Mouse (Mus musculus): ENCODE data around the gene Gm10142.
"Not testable (repeated sequence)": the region's sequence is repeated elsewhere in the genome, so short reads cannot be mapped to it uniquely, and the experiment has no call there.

The Gm10142 gene

DNA sequence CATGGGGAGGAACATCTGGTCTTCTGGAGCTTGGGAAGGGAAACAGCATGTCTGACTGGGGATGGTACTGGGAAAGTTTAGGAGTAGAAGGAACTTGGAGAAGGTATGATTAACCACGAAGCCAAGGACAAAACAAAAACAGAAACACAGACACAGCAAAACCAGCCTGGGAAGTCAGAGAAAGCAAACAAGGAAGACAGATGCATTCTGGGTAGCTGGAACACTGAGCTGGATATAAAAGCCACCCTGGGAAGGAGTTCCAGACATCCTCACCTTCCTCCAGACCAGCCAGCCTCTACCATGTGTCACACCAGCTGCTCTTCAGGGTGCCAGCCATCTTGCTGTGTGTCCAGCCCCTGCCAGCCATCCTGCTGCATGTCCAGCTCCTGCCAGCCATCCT, at the start of gene Gm10142:
TSS of gene Gm10142 (plus strand) at position 301 of the 400 bp plus-strand sequence.
- DNase-seq (ENCODE audit: low spot score in 2 of 2): no peak

DNA sequence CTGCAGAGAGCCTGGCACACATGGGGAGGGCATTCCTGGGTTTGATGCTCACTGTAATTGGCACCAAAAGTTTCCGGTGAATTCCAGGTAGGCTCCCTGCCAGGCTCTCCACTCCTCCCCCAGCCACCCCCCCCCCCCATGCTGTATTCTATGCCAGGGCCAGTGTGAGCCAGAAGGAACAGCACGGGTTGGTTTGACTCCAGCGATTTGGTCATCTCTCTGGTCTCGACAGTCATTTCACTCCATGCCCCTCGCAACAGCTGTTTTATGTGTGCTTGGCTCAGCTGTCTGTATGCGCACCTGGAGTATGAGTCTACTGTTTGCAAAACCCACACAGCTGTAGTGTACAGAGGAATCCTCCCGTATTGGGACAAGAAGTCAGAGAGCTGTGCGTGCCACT, 49.3 kb upstream of the Gm10142 start:
- DNase-seq (ENCODE audit: low spot score in 2 of 2): no peak

DNA sequence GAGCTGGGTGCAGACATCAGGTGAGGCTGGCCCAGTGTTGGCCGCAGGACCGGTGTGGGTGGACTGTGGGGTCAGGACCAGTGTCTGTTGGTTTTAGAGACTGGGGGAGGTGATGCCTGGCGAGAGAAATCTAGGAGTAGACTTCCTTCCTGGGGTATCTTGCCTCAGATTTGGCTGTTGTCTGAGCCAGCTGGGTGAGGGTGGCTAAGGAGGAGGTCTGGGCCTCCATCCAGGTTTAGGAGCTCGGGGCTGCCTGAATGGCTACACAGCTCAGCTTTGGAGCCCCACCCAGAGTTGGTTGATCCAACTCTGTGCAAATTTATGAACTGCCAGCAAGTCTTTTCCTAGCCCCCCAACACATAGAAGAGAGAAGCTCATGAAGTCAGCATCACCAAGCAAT, 48.2 kb upstream of the Gm10142 start:
- DNase-seq (ENCODE audit: low spot score in 2 of 2): peak; percentile 50 to 54

DNA sequence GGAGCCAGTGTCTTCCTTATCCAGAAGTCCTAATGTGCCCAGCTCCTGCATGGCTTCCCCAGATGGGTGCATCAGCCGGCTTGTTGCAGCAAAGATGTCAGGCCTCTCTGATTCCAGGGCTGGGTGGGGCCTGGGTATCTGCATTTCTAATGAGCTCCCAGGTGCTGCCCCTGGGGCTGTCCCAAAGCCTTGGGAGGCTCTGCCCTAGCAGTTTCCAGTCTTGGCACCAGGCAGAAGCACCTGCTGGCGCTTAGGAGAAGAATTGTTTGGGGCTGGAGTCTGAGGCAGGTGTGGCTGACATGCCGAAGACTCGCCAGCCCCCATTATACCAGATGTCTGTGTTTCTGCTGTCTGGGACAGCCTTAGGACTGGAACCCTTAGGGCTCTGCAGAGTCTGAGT, 44.9 kb upstream of the Gm10142 start:
- DNase-seq (ENCODE audit: low spot score in 2 of 2): no peak

DNA sequence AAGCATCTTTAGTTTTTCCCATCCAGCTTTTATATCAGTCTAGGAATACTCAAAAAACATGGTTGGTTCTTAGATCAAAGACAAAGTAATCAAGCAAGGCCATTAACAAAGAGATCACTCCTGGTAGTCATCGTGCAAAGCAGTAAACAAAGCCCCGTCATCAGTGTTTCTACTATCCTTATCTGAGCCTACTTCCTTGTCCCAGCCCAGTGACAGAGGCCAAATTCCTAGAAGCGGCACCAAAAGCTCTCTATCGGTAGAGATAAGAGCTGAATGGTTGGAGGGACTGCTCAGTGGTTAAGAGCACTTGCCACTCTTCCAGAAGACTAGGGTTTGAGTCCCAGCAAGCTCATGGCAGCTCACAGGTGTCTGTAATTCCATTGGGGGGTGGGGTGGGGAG, 44.1 kb upstream of the Gm10142 start:
- DNase-seq (ENCODE audit: low spot score in 2 of 2): no peak

DNA sequence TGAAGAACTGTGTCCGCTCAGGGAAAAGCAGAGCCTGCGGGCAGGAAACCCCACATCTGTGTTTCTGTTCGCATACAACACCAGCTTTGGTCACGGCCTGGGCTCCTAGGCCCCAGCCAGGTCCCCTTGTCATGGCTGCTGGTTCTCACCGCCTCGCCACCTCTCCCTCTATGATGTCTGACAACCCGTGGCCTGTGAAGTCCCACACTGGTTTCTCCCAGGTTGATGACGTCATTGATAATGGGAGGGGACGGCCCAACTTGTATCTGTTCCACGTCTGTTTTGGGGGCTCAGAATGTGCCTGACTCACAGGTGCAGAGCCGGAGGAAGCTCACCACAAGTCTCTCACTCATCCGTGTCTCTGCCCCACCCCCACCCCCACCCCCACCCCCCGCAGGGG, 41.8 kb upstream of the Gm10142 start:
- no peak for DNase-seq (ENCODE audit: low spot score in 2 of 2)

DNA sequence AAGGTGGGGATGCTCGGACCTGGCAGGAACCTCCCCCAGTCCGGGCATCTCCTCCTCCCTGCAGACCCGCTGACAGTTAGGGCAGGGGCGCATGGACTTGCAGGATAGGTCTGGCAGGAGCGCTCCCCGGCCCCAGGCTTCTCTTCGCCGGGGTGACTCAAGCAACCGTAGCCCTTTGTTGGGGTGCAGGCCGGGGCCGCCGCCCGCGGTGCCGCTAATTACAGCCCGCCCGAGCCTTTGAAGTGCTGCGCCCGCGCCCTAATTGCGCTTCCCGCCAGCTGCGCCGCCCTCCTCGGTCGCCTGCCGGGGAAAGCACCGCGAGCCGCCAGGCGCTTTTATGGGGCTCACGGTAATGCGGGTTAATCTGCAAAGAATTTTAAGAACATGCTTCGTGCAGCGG, 38.0 kb upstream of the Gm10142 start:
- peak in 1 of 2 experiments; percentile 39 for DNase-seq (ENCODE audit: low spot score in 2 of 2)

DNA sequence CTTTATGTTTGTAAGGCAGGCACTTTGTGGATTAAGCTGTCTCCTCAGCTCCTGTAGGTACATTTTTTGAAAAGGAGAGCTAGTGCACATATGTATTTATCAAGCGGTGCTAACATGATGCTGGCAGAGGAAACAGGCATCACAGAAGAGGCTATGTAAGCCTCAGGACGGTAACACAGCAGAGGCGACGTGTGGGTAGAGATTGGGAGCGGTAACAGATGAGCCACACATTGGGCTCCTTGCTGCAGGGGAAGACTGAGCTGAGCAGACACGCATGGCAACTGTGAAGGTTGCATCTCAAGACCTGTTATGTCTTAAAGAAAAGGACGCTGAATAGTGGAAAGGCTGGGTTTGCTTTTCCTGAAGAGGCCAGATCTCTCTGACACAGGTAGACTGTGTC, 32.6 kb upstream of the Gm10142 start:
- no peak for DNase-seq (ENCODE audit: low spot score in 2 of 2)

DNA sequence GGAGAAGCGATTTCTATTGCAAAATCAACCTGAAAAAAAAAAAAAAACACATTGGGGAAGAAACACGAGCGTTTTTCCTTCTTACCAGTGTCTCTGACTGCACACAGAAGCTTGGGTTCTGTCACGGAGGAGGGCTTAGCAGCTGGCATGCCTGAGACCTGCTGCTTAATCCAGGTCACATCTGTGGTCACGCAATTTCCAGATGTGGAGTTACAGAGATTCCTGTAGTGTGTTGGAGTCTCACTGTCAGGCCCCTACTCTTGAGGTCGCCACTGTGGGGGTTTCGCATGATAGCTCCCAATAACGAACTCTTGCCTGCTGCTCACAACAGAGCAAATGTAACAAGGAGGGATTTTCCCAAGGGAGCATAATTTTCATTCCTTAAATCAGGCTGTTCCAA, 31.4 kb upstream of the Gm10142 start:
- DNase-seq (ENCODE audit: low spot score in 2 of 2): no peak

DNA sequence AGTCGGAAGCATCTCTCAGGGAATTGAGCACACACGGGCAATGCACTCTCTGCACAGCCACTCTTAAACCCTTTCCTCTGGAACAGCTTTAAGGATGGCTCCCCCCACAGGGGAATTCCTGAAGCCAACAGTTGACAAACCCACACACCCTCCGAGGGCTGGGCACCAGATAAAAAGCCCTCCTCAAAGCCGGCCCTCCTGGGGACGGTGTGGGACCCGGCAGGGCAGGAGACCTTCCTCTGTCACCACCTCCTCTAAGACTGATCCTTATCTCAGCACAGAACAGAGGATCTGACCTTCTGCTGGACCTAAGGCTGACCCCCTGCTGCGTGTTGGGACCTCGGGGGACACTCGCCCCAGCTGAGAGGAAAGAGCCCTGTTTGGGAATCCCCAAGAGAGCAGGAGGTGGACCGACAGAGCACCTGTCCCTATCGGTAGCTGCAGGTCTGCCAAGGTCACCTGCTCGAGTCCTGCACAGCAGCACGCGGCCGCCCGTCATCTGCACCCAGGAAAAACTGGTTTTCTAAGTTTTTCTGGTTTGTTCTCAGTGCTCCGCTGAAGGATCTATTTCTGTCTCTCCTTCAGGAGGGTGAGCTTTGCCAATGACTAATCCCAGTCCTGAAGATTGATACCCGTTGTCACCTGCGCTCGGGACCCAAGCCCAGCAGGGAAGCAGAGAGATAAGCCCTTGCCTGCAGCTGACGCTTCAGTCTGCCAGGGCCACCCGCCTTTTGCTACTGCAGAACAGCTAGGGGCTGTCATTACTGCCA, 29.5 kb upstream of the Gm10142 start, which contains the start of gene Tspear:
TSS of gene Tspear (plus strand) at position 675 of the 770 bp plus-strand sequence.
- no peak for DNase-seq (ENCODE audit: low spot score in 2 of 2)

DNA sequence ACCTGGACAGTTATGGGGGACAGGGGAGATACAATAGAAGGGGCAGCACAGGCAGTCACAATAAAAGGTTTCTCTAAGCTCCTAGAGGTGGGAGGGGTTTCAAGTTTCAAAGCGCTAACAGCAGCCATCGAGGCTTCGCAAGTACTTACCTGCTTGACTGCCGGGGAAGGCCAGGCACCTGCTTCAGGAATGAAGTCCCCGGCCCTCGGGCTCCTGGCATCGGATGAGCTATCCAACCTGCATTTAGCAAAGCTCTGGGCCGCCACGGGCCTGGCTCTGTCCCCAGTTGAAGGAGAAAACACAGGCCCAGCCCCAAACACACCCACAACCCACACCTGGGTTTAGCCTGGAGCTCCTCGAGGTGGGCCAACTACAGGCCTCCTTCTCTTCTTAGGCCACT, 28.6 kb upstream of the Gm10142 start:
- DNase-seq (ENCODE audit: low spot score in 2 of 2): no peak

DNA sequence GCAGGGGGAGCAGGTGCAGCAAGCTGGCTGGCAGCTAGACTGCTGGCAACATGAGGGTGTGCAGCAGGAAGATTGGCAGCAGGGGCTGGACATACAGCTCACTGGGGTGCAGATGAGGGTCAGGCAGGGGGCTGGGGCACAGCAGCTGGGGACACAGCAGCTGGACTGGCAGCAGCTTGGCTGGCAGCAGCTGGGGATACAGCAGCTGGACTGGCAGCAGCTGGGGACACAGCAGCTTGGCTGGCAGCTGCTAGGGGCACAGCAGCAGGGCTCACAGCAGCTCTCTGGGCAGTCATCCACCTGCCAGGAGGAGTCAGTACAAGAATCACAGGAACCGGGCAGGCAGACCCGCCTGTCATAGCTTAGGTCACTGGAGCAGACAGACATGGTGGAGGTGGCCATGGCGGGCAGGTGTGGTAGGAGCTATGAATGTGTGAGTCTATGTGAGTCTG, 25.2 kb upstream of the Gm10142 start, which contains the start of gene Gm19402:
TSS of gene Gm19402 (minus strand) at position 402 of the 452 bp plus-strand sequence.
- not testable (repeated sequence) for DNase-seq (ENCODE audit: low spot score in 2 of 2)

DNA sequence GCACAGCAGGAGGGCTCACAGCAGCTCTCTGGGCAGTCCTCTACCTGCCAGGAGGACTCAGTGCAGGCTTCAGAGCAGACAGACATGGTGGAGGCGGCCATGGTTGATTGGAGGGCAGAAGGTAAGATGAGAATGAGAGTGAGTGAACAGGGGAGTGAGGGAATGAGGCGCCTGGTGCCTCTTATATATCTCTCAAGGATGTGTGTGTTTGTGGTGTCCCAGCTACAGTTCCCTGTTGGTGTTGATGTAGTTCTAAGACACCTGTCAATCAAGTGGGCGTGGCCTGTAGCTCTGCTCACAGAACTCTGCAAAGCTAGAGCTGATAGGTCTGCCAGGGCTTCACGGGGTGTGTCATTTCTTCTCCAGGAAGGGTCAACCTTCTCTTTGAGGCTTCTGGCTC, 18.5 kb upstream of the Gm10142 start, which contains the start of gene Gm9508:
TSS of gene Gm9508 (minus strand) at position 101 of the 400 bp plus-strand sequence.
- DNase-seq (ENCODE audit: low spot score in 2 of 2): no peak

DNA sequence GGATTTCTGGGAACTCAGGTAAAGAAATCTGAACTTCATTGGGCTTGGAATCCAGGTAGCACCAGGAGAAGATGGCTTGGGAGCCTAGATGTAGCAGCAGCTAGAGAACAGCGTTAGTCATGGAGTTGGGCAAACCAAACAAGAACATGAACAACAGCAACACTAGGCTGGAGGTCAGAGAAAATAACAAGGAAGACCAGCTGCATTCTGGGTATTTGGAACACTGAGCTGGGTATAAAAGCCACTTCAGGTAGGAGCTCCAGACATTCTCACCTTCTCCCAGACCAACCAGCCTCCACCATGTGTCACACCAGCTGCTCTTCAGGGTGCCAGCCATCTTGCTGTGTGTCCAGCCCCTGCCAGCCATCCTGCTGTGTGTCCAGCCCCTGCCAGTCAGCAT, 9.3 kb upstream of the Gm10142 start, which contains the start of gene Gm10272:
TSS of gene Gm10272 (plus strand) at position 301 of the 400 bp plus-strand sequence.
- DNase-seq (ENCODE audit: low spot score in 2 of 2): no peak

DNA sequence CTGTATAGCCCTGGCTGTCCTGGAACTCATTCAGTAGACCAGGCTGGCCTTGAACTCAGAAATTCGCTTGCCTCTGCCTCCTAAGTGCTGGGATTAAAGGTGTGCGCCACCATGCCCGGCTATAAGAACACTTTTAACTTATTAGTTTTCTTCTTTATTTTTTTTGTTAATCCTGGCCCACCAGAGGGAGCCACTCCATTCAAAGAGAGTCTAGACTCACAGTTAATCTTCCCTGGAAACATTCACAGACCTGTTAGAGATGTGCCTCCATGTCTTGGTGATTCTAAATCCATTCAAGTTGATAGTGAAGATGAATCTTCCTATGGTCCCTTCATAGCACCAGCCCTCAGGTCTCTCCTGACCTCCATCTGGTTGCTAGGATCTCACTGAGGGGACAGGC, 5.8 kb upstream of the Gm10142 start:
- no peak for DNase-seq (ENCODE audit: low spot score in 2 of 2)

DNA sequence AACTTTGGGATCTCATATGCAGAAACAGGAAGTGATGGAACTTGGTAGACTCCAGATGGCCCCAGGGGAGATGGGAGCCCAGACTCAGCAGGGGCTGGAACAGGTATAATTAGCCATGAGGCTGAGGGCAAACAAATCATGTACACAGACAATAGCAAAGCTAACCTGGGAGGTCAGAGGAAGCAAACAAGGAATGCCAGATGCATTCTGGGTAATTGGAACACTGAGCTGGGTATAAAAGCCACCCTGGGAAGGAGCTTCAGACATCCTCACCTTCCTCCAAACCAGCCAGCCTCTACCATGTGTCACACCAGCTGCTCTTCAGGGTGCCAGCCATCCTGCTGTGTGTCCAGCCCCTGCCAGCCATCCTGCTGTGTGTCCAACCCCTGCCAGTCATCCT, 4.5 kb upstream of the Gm10142 start, which contains the start of gene Gm10024:
TSS of gene Gm10024 (plus strand) at position 301 of the 400 bp plus-strand sequence.
- not testable (repeated sequence) for DNase-seq (ENCODE audit: low spot score in 2 of 2)

DNA sequence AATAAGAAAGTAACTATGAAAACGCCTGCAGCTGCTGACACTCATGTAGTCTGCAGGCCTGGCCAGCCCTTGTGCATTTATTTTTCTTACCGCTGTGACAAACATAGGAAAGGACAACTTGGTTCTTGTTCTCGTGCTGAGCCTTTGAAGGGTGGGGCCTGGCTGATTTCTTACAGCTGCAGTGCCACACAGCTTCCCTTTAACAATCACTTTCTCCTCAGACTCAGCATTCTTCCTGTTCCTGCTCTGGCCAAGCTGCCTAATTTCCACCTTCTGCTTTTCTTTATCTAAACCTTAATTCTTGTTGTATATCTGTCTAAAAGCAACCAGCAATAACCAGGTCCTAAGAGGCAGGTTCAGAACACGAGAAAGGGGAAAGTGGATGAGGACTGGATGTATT, 1.9 kb upstream of the Gm10142 start:
- DNase-seq (ENCODE audit: low spot score in 2 of 2): no peak

DNA sequence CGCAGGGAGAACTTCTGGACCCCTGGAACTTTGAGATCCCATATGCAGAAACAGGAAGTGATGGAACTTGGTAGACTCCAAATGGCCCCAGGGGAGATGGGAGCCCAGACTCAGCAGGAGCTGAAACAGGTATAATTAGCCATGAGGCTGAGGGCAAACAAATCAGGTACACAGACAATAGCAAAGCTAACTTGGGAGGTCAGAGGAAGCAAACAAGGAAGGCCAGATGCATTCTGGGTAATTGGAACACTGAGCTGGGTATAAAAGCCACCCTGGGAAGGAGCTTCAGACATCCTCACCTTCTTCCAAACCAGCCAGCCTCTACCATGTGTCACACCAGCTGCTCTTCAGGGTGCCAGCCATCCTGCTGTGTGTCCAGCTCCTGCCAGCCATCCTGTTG, 4.7 kb downstream of the Gm10142 start, which contains the start of gene Krtap12-1:
TSS of gene Krtap12-1 (plus strand) at position 301 of the 400 bp plus-strand sequence.
- not testable (repeated sequence) for DNase-seq (ENCODE audit: low spot score in 2 of 2)

DNA sequence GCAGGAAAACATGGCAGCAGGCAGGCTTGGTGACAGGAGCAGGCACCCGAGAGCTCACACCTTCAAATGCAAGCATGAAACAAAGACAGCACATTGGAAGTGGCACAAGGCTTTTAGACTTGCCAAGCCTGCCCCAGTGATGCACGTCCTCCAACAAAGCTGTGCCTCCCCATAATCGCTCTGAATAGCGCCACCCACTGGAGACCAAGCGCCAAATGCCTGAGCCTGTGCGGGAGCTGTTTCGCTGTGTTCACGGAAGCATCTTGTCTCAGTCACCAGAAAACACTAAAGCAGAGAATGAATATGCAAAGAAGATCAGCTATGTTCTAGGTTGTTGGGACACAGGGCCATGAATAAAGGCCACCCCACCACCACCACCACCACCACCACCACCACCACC, 9.2 kb downstream of the Gm10142 start:
- DNase-seq (ENCODE audit: low spot score in 2 of 2): no peak

DNA sequence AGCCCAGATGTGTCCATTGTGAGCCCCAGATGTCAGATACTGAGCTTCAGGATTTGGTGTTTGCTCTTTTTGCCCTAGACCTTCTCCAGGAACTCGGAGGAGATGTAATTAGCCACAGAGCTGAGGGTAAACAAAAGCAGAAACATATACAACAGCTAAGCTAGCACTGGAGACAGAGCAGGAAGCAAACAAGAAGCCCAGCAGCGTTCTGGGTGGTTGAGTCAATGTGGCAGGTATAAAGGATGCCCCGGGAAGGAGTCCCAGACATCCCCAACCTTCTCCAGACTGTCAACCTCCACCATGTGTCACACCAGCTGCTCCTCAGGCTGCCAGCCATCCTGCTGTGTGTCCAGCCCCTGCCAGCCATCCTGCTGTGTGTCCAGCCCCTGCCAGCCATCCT, 10.6 kb downstream of the Gm10142 start, which contains the start of gene Gm10100:
TSS of gene Gm10100 (plus strand) at position 301 of the 400 bp plus-strand sequence.
- DNase-seq (ENCODE audit: low spot score in 2 of 2): no peak

DNA sequence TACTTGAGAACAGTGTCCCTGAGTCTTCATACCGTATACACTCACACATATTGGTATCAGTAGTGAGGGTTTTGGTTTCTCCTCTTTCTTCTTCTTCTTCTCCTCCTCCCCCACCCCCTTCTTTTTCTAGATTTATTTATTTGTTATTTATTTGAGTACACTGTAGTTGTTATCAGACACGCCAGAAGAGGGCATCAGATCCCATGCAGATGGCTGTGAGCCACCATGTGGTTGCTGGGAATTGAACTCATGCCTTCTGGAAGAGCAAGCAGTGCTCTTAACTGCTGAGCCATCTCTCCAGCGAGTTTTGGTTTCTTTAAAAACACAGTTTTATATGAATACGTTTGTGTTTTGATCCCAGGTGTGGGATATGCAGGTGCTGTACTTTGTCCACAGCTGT, 12.7 kb downstream of the Gm10142 start:
- DNase-seq (ENCODE audit: low spot score in 2 of 2): no peak

DNA sequence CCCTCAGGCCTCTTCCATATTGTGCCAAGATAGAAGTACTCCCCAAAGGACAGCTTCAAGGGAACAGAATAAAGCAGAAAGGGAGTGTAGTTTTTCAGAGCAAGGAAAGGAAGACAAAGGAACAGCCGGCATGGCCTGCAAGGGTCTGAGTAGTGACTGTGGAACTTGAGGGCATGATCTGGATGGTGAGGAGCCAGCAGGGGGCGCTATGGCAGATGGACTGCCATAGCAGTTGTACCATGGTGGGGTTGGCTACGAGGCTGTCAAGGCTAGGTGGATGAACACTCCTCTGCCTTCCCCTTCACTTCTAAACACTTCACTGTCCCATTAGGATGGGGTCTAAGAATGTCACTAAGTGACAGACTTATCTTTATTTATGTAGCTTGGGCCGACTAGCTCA, 13.6 kb downstream of the Gm10142 start:
- DNase-seq (ENCODE audit: low spot score in 2 of 2): no peak

DNA sequence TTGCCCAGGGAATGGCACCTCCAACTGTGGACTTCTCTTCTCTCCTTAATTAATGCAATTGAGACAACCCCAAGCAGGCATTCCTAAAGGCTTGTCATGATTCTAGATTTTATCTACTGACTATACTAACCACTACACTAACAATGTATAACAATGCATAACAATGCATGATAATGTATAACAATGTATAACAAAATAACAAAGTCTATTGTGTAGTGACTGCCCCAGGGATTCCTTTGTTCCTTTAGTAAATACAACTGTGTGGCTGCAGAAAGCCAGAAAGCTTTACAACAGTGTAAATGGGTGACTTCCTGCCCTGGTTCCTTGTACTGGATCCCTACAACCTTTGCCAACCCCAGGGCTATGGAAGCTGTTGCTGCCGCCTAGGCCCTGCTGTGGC, 20.3 kb downstream of the Gm10142 start:
- no peak for DNase-seq (ENCODE audit: low spot score in 2 of 2)

Data from right cerebral cortex, postnatal 10 days (tissue).